Mouse (Mus musculus) embryonic facial prominence, embryonic 14.5 days (tissue): Measurements from ENCODE around the gene Lrrc1. TPM values are rescaled to one million over a fixed set of nuclear protein-coding genes. Genes with fewer than 3 reads are reported as not detected.

ENCODE experiments used
- ATAC-seq: fragments of 200-750 bp; cut with Nextera tagmentation; 2 replicates; pipeline ENCODE4 v1.8.0; 2017; ENCODE audit warnings: low read depth, moderate number of reproducible peaks, moderate TSS enrichment
- DNase-seq: peaks from one replicate; pipeline ENCODE4 v3.0.0-alpha.2; 2015; ENCODE audit warnings: low spot score
- H3K27ac ChIP-seq: fragments of 300-500 bp; sonication (generic); replicated peaks from 2 replicates; pipeline ENCODE4 v1.5.1; 2014; ENCODE audit warnings: low read depth, mild to moderate bottlenecking, low read length, moderate library complexity
- H3K27me3 ChIP-seq: fragments of 300-500 bp; sonication (generic); replicated peaks from 2 replicates; pipeline ENCODE4 v1.6.1; 2014; ENCODE audit warnings: low read length; ENCODE audit not compliant: control insufficient read depth, insufficient read depth
- H3K36me3 ChIP-seq: fragments of 300-500 bp; sonication (generic); 2 replicates; pipeline ENCODE4 v1.6.1; 2014; ENCODE audit warnings: low read length, mixed read lengths; ENCODE audit not compliant: control insufficient read depth, insufficient read depth
- H3K4me1 ChIP-seq: fragments of 300-500 bp; sonication (generic); 2 replicates; pipeline ENCODE4 v1.6.1; 2014; ENCODE audit warnings: antibody characterized with exemption, low read length; ENCODE audit not compliant: control insufficient read depth, insufficient read depth
- H3K4me2 ChIP-seq: fragments of 300-500 bp; sonication (generic); 2 replicates; pipeline ENCODE4 v1.6.1; 2014; ENCODE audit warnings: low read depth, mild to moderate bottlenecking, low read length, moderate library complexity, mixed read lengths
- H3K4me3 ChIP-seq: fragments of 300-500 bp; sonication (generic); 2 replicates; pipeline ENCODE4 v1.5.1; 2014; ENCODE audit warnings: low read depth, mild to moderate bottlenecking, low read length
- H3K9ac ChIP-seq: fragments of 300-500 bp; sonication (generic); 2 replicates; pipeline ENCODE4 v1.6.1; 2014; ENCODE audit warnings: low read depth, mild to moderate bottlenecking, low read length, moderate library complexity, mixed read lengths
- H3K9me3 ChIP-seq: fragments of 300-500 bp; sonication (generic); 2 replicates; pipeline ENCODE4 v1.6.1; 2016; ENCODE audit warnings: low read length; ENCODE audit not compliant: control insufficient read depth
- WGBS: fragments of 180-500 bp; shearing (Covaris S2); extraction: QIAGEN DNeasy Blood & Tissue Kit; methylation state at CpG from one replicate; pipeline ENCODE4 v1.1.7; 2014; 5-methylcytosine and 5-hydroxymethylcytosine counted together
- polyA plus RNA-seq: library from polyadenylated mRNA; unstranded; fragments of >200 nt; fragmentation: Nextera tagmentation; extraction: Ambion mirVana; gene quantifications from 2 replicates; pipeline ENCODE4 v1.2.1, GENCODE M21; 2014

Lrrc1 gene
- polyA plus RNA-seq, 1 experiment from 2014 or later: 13.5 TPM

- WGBS: 88% methylated on average over 9 of the region's 9 CpGs
- Histone ChIP-seq H3K4me3 (no peak overlapping the region), H3K4me1 (no peaks in the 10 kb centered on the region), H3K36me3 (no peaks in the 10 kb centered on the region), H3K27me3 (no peaks in the 10 kb centered on the region), H3K9me3 (peaks cover under 1% of the 10 kb centered on the region; the same call in 1 of the 2 replicates), H3K4me2 (no peak overlapping the region), H3K27ac (no peak overlapping the region), H3K9ac (no peak overlapping the region)
- ATAC-seq: no peak
- DNase-seq: no peak
Measured at GRCm38 (mm10) chr9:77556435-77556834, 11.8 kb upstream of the Lrrc1 start.

DNA sequence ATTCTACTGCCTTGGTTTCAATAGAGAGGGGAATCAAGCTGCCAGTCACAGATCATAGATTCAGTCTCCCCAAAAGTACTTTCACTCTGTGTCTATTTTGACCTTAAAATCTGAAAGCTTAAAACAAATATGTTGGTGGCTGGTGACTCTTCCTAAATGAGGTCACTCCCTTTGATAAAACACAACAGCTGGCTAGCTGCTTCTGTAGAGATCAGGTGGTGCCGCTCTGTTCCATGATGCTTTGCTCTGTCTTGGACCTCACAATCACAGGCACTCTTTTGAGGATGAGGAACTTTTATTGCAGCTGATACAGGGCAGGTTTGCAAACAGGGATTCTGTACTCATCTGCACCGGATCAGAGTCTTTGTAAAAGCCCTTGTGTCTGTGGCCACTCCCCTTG, 8.8 kb upstream of the Lrrc1 start:
- DNase-seq (no peak), ATAC-seq (no peak)
- Histone ChIP-seq H3K4me2 (no peak overlapping the region), H3K9me3 (no peaks in the 10 kb centered on the region), H3K27ac (no peak overlapping the region), H3K4me3 (no peak overlapping the region), H3K36me3 (no peaks in the 10 kb centered on the region), H3K27me3 (no peaks in the 10 kb centered on the region), H3K9ac (no peak overlapping the region), H3K4me1 (no peaks in the 10 kb centered on the region)
- 63% methylated on average over 2 of the region's 2 CpGs for WGBS

GRCm38 (mm10) chr9:77551036-77551512, 6.4 kb upstream of the Lrrc1 start:
- no peak overlapping the region for H3K27ac ChIP-seq
- no peaks in the 10 kb centered on the region for H3K36me3 ChIP-seq
- H3K4me1 ChIP-seq: no peaks in the 10 kb centered on the region
- no peak overlapping the region for H3K4me2 ChIP-seq
- no peak for ATAC-seq
- no peak overlapping the region for H3K4me3 ChIP-seq
- 69% methylated on average over 7 of the region's 7 CpGs for WGBS
- no peaks in the 10 kb centered on the region for H3K9me3 ChIP-seq
- no peaks in the 10 kb centered on the region for H3K27me3 ChIP-seq
- no peak overlapping the region for H3K9ac ChIP-seq
- DNase-seq: no peak

DNA sequence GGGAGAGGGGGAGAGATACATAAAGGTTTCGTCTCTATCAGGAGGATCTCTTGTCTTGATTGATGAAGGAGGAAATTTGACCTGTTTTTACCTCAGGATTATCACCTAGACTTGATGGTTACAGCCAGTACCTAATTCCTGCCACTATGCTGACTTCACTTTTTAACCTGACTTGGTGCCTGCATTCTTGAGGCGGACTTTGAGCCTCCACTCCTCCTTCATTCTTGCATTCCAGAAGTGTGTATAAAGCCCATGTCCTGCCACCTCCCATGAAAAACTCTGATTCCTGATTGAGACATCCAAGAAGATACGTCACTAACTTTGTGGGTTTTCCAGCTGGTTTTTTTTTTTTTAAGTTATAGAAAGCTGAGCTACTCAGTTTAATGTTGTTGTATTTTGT, 1.3 kb upstream of the Lrrc1 start:
- no peaks in the 10 kb centered on the region for H3K36me3 ChIP-seq
- ATAC-seq (no peak), DNase-seq (no peak)
- no peak overlapping the region for H3K27ac ChIP-seq
- no peaks in the 10 kb centered on the region for H3K27me3 ChIP-seq
- 60% methylated on average over 3 of the region's 3 CpGs for WGBS
- H3K9me3 ChIP-seq: no peaks in the 10 kb centered on the region
- no peak overlapping the region for H3K9ac ChIP-seq
- H3K4me2 ChIP-seq: peak overlapping the region; percentile 97; the same call in 1 of the 2 replicates
- peaks cover 10% of the 10 kb centered on the region for H3K4me1 ChIP-seq
- H3K4me3 ChIP-seq: peak overlapping the region; percentile 75; the same call in 1 of the 2 replicates

GRCm38 (mm10) chr9:77545068-77545421, 375 bp upstream of the Lrrc1 start:
- DNase-seq (no peak), ATAC-seq (peak; percentile 20)
- peak overlapping the region; percentile 85 for H3K27ac ChIP-seq
- WGBS: under 1% methylated on average over 17 of the region's 17 CpGs
- no peaks in the 10 kb centered on the region for H3K36me3 ChIP-seq
- H3K4me3 ChIP-seq: peak overlapping the region; percentile 75
- H3K4me2 ChIP-seq: peak overlapping the region; percentile 97
- H3K9ac ChIP-seq: peak overlapping the region; percentile 76
- H3K9me3 ChIP-seq: no peaks in the 10 kb centered on the region
- no peaks in the 10 kb centered on the region for H3K27me3 ChIP-seq
- H3K4me1 ChIP-seq: peaks cover 10% of the 10 kb centered on the region

GRCm38 (mm10) chr9:77543351-77544321, 1.0 kb downstream of the Lrrc1 start:
- DNase-seq (peak; percentile 68), ATAC-seq (no peak)
- Histone ChIP-seq H3K4me1 (peaks cover 10% of the 10 kb centered on the region), H3K36me3 (no peaks in the 10 kb centered on the region), H3K4me3 (peak overlapping the region; percentile 75), H3K9me3 (no peaks in the 10 kb centered on the region), H3K9ac (peak overlapping the region; percentile 76), H3K4me2 (peak overlapping the region; percentile 97), H3K27me3 (no peaks in the 10 kb centered on the region), H3K27ac (peak overlapping the region; percentile 85; the same call in 1 of the 2 replicates)
- WGBS: 3% methylated on average over 40 of the region's 40 CpGs

DNA sequence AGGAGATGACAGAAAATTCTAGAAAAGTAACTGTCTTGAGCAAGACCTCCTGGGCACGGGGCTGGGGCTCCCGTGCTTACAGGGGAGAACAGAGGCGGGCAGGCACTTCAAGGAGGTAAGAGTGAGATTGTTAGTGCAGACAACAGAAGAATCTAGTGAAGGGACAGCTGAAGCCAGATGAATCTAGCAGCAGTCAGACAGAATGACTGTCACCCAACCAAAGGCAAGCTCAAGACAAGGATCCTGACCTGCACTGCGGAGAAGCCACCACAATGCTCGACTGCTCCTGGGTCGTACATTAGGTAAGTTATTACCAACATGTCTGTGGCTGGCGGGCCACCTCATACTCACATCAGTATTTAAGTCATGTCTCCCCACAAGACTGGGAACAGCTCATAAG, 3.1 kb downstream of the Lrrc1 start:
- H3K9ac ChIP-seq: no peak overlapping the region
- no peak for DNase-seq
- peaks cover 13% of the 10 kb centered on the region for H3K4me1 ChIP-seq
- no peak overlapping the region for H3K27ac ChIP-seq
- no peak for ATAC-seq
- WGBS: 96% methylated on average over 7 of the region's 7 CpGs
- no peaks in the 10 kb centered on the region for H3K36me3 ChIP-seq
- H3K4me2 ChIP-seq: no peak overlapping the region
- H3K4me3 ChIP-seq: no peak overlapping the region
- no peaks in the 10 kb centered on the region for H3K9me3 ChIP-seq
- H3K27me3 ChIP-seq: no peaks in the 10 kb centered on the region

DNA sequence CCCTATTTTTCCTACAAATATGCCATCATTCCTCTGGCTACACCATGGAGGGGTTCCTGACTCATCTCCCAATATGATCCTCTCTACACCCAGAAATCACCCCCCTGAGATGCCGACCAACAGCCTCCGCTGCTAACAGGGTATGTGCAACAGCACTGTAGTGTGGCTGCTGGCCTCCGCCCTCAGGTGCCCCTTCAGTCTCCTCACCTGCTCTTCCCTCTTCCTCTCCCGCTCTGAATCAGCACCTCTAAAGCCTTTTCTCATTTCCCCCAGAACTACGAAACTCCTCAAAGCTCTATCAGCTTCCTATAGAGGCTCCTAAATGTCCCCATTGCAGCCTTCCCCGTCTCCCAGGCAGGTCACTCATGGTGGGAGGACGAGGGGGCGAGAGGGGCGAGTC, 5.4 kb downstream of the Lrrc1 start:
- Histone ChIP-seq H3K4me3 (no peak overlapping the region), H3K9ac (no peak overlapping the region), H3K9me3 (no peaks in the 10 kb centered on the region), H3K4me1 (peaks cover 13% of the 10 kb centered on the region), H3K36me3 (no peaks in the 10 kb centered on the region), H3K4me2 (no peak overlapping the region), H3K27ac (no peak overlapping the region), H3K27me3 (no peaks in the 10 kb centered on the region)
- WGBS: 94% methylated on average over 9 of the region's 9 CpGs
- no peak for ATAC-seq
- no peak for DNase-seq
